Mouse (Mus musculus): ENCODE data around the gene Msi2.
A peak's percentile ranks its signal among the peaks of the same experiment; 100 is the strongest.

The Msi2 gene

DNA sequence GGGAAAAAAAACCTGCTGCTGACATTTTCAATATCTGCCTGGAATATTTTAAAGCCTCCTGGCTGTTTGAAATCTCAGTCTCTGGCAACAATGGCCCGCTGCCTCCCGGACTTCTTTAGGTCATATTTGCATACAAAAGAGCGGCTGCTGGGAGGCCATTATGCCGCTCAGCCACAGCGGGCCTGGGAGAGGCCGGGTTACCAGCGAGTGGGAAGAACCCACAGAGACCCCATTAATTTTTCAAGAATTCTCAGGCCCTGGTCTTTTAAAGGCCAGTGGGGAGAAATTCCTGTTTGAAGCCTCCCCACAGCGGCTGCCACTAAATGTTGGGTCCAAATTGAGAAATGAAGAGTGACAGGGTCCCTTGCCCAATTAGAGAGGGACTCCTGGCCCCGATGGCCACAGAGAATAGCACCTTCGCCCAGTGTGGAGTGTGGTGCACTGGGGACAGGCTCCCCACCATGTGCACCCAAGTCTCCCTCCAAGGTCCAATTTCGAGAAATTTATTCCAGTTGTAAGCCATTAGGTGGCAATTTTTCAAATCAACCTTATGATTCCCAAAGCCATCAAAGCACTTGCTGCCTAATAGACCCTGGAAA lies 183.9 kb downstream of the Msi2 start:
- no peak for DNase-seq

DNA sequence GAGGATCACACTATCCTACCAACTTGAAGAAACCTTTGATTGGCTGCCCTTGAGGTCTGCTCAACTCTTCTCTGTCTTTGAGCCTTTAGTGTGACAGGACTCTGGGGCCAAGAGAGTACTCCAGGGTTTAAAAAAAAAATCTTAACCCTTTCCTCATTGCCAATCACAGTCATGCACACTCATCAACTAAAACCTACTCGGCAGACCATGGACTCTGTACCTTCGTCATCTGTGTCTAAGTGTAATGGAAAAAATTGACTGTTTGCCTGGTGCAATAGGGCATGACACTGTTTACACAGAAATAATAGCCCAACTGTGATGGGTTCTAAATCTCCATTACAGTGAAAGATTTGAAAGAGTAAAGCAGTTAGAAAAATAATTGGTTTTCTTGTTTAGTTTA lies 186.3 kb downstream of the Msi2 start:
- DNase-seq = no peak

DNA sequence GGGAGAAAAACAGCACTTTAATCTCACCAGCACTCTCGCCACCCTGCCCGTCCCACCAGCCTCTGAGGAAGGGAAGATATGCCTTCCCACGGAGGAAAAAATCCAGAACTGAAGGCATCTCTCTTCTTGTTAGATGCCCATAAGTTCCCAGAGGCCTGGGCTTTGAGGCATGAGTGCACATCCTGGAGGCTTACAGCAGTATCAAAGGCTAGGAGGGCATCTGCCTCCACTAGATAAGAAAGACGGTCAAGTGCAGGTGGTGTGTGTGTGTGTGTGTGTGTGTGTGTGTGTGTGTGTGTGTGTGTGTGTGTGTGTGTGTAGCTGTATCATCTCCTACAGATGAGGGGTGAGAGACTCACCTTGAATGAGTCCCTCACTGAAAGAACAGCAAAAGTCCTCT lies 188.3 kb downstream of the Msi2 start:
- no peak for DNase-seq

DNA sequence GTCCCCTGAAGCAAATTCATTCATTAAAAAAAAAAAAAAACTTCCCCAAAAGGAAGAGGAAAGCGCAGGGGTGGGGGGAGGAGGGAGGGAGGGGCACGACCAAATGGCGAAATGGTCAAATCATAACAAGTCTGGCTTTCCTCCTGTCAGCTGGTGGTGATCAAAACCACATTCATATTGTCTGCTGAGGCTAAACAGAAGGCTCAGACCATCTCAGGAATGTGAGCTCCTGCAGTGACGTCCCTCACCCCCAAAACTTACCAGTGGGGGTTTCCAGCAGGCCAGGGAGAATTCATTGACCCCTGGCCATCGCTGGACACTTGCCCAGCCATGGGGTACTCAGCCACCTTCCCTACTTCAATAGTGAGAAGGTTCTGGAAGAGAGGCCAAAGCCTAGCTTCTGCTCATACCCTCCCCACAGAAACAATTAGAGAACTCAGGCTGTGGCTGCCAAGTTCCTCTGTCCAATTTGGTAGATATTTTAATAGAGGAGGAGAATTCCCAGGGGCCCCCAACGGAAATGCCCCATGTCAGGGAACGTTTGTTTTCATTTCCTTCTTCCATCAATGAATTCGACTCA lies 189.7 kb downstream of the Msi2 start:
- DNase-seq = peak; percentile 19

DNA sequence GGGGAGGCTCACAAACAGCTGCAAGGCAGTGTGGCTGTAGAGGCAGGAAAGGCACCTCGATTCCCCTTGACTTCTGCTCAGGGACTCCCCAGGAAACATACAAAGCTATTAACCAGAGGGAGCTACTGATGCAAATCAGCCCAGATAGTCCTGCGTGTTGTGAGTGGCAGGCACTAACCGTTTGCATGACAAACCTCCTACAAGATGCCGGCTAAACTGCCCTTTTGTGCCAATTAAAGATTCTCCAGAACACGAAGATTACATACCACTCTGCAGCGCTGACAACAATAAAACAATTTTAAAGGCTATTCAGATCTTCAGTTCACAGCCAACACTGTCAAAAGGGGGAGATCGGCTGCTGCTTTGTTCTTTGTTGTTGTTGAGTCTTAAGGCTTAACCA lies 191.6 kb downstream of the Msi2 start:
- no peak for DNase-seq

DNA sequence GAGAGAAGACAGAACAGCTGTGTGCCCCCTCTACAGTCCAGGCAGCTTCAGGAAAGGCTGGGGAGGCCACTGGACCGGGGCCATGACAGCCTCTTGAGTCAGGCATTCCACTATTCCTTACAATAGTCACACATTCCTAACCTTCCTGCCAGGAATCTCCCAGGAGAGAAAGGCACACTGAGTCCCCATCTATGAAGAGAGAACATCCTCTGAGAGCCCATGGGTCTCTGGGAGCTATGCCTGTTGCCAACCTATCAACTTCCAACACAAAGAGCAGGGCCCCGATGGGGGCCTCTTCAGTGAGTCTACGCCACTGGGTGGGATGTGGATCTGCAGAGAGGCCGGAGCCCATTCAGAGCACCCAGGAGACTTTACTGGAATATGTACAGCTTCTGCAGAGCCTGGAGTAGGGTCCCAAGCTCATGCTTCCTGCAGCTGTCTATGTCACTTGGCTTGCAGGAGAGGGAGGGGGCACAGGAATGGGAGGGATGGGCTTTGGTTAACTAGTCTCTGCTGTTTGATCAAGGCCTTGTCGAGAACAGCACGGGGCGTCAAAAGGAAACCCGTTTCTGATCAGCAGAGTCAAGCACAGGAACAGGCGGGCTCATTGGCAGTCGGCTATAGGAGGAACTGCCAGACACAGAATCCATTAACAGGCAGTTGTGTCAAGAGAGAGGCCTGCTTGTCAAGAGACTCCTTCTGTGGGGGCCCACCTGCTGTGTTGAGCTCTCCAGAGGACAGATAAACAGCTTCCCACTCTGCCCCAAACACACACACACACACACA lies 193.3 kb downstream of the Msi2 start:
- DNase-seq = no peak

DNA sequence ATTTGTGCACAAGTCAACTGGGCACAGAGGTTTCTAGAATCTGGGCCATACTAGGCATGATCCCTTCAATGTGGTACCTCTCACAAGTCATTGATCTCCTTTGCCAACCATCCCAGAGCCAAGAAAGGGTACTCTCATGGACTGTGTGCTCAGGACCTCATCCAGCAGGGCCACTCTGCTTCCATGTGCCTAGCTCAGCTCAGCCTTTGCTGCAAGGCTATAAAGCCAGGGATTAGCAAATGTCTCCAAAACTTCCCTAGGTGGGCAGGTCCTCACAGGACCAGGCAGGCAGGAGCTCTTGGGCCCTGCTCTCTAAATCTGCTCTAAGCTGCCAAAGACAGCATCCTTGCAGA lies 193.9 kb downstream of the Msi2 start:
- no peak for DNase-seq

DNA sequence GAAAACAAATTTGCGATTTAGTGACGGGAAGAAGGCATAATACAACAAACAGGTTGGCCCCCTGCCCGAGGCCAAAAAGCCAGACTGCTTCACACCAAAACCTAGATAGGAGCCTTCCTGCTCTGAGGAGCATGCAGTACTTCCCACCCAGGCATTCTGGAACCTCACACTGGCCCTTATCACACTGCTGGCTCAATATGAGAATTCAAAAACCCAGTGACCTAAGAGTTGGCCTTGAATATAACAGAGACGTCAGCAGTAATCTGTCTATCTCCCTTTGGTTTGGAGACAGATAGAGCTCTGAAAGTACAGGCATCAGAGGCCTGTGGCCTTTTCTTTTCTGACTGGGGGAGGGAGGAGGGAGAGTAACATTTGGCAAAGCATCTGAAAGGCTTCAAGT lies 194.4 kb downstream of the Msi2 start:
- DNase-seq = no peak

DNA sequence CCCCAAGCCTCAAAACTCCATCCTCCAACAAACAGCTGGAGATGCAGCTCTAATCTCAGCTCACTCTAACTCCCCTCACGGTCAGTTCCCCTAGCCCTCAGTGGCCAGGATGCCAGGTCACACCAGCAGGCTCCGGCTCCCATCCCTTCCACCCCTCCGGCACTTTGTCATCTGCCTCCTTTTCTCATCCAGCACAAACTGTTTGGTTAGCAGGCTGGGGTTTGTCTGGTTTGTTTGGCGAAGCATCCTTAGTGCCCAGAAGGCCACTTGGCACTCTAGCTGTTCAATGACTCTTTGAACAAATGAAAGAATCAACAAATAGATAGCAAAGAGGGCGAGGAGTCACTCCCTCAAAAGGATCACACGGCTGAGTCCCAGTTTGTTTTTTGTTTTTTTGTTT lies 194.8 kb downstream of the Msi2 start:
- DNase-seq = no peak

DNA sequence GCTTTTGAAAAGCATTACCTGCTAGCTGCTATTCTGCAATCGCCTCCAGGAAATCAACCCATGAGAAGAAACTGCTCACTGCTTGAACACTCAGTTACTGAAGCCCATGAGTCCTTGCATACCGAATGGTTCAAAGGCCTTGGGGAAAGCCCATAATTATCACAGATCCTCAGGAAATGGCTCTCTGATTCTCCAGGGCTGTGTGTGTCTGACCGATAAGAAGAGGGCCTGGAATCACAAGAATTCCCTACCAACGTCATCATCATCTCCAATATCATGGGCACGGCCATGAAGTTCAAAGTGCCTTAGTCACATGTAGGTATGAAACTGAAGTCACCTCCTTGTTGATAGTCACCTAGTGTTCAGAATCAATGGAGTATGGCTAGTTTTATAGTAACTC lies 196.2 kb downstream of the Msi2 start:
- no peak for DNase-seq

DNA sequence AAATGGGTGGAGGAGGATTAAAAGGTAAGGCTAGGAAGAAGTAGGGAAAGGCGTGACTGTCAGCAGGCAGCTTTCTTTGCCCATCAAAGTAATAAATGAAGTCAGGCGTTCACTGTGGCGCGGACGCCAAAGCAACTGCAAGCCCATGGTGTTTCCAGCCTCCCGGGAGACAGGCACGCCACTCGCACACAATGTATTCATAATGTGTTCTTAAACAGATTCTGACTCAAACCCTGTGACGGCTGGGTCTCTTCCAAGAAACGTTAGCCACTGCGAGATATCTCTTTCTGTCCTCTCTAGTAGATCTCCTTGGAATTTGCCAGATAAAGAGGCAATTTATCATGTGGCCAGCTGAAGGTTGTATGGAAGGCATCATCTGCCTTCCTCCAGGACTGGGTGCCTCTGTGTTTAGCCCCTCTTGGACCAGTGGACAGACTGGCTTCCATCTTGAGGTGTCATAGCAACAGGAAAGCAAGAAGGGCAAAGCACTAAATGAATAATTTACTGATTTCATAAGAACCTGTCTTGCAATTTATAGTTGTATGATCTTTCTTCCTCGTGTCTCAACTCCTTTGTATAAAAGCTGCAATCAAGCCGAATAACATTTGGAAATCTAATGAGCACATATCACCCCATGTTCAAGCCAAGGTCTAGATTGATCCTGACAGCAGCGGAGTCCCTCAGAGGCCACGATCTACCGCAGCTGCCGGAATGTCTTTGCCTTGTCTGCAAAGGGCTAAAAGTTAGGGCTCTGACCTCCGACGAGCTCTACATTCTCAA lies 197.2 kb downstream of the Msi2 start:
- no peak for DNase-seq

DNA sequence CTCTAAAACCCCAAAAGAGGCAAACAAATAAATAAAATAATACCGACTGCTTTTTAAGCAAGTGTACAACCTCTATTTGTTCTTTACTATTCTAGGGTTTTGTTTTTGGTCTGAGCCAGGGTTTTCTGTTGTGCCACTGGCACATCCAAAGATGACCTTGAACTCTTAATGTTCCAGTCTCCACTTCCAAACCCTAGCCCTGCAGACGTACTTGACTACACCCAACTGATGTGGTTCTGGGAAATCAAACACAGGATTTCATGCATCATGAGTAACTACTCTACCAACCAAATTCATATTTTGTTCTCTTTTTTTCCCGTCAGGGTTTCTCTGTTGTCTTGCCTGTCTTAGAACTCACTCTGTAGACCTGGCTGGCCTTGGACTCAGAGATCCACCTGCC lies 200.0 kb downstream of the Msi2 start:
- DNase-seq = no peak

DNA sequence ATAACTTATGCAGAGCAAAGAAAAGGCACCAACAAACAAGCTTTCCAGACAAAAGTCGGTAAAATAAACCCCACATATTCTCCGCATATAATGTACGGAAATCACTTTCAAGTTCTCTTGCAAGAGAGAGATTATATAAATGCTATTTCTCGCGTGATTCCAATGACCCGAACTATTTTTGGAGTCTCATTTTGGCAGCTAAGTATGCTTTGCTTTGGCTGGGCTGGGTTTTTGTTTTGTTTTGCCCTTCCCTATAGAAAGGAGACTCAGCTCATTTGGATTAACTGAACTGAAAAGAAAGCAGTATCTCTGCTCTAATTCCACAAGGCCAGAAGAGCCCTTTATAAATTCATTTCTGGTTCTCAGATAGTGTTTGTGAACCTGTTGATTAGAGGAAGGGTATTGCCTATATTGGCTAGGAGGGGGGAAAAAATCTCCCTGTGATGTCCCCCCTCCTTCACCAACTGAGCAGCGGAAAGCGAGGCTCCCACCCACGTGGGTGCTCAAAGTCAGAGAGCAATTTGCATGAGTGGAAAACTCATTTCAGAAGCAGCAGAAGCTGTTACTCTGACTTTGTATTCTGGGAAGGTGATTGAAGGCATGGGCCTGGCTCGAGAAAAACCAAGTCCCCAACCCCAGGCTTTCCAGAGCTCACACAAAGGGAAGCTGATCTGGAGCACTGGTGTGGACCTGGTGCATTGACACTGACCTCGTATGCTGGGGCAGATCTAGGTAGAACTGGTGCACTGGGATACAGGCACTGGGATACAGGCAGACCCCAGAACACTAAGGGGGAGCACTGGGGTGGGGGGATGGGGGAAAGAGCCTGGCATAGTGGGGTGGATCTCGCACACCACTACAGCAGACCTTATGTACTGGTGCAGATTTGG lies 201.5 kb downstream of the Msi2 start:
- DNase-seq = no peak

DNA sequence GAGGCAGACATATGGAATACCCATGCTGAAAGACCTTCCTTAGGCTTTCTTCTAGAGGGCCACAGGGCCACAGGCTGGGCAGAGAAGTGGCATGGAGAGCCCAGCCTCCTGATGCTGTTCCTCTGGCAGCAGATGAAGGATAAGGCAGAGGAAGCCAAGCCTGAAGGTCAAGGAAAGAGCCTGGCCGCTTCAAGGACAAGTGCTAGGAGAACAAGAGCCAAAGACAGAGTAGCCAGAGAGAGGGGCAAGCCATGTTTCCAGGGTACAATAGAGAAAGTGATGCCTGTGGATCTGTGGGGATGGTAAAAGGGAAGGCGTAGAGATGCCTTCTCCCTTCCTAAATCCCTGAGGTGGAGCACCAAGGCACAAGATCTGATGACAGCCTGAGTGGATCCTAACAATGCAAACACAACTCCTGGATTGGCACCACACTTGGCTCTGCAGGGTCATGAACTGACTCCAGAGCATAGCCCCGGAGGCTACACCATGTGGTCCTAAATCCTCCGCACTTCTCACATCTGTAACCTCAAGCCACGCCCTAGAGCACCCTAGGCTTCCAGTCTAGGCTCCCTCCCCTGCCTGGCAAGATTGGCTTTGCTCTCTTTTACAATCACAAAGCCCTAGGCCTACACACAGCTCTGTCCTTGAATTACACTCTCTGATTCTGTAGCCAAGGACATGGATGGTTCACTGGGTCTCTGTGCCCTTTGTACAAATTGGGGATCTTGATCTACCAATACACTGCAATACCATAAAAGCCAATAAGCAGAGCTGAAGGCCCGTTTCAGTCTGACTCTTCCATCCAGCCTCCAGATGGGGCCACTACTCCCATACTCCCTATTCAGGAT lies 202.4 kb downstream of the Msi2 start:
- DNase-seq = no peak

DNA sequence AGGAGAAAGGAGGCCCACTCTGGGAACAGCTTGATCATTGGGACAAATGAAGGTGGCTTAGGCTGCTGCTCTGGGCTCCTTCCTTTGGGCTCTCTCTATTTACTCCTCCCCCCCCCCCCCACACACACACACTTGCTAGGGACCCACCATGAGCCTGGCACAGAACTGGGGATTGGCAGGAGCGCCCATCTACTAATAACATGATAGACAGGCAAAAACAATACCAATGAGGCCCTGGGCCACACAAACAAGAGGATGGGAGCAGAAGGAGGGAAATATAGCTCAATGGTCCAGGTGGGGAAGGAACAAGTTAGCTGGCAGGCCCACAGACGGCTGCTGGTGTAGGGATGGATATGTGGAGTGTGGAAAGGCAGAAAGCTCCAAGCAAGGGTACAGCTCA lies 203.0 kb downstream of the Msi2 start:
- DNase-seq = no peak

DNA sequence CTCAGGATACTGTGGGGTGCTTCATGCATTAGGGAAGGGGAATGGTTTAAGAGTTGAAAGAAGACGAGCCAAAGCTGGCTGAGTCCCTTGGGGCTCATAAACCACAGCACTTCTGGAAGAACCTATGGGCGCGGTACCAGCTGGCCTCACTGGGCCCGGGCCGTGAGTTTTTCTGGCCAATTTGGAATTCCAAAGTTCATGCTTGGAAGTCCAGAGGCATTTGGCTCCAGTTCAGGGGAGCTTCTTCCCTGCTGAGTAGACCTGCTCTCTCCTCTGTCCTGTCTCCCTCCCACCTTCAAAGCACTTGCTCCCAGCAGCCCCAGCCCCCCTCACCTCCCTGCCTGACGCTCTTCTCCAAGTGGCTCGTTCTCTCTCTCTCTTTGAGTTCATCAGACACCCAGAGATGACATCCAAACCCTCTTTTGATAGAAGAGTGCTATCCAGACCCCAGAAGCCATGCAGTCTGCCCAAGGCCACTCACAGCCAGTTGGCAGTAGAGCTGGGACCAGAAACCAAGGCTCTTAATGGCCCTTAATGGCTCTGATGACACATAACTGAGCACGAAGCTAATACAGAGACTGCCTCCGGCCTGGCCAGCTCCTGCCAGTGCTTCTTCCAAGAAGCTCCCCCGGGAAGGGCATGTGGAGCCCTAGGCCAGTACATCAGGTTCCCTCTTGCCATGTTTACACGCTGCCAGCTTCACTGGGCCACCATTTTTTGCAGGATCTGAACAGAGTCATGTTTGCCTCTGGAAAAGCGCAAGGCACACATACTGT lies 204.0 kb downstream of the Msi2 start:
- DNase-seq = no peak

DNA sequence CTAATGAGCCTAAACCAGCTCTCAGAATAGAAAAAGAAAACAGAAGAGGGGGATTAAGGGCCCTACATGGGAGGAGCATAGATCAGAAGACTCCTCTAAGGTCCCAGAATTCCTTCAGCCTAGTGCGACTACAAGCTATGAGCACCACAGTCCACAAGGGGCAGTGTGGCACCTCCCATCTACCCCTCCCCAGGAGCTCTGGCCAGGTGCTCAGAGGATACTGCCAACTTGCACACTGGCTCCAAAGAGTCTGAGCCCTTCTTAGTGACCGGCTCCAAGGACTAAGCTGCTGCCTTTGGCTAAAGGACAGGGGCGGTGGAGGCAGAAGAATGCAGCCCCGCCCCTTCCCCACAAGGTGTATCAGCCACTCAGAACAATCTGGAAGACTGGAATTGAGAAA lies 205.7 kb downstream of the Msi2 start:
- DNase-seq = peak; percentile 38

DNA sequence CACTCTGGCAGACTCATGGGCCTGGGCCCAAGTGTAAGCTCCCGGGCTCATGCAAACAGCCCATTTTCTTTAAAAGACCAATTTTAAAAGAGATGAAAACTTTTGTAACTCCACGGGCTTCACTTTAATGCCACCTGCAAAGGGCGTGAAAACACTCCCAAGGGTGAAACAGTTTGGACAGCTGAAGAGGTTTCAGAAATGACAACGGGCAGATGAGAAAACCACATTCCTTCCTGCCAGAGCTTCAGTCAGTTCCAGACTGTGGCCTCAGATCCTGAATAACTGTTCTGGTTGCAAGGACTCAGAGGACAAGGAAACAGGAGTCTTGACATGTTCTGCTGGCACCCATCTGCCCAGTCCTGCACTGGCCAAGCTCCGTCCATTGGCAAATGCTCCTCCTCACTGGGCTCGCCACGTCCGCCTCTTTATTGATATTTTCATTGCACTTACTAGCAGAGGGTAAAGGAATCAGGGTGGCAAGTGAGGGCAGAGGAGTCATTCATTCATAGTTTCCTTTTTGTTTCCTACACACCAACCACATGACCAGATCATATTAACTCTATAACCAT lies 207.9 kb downstream of the Msi2 start:
- no peak for DNase-seq

DNA sequence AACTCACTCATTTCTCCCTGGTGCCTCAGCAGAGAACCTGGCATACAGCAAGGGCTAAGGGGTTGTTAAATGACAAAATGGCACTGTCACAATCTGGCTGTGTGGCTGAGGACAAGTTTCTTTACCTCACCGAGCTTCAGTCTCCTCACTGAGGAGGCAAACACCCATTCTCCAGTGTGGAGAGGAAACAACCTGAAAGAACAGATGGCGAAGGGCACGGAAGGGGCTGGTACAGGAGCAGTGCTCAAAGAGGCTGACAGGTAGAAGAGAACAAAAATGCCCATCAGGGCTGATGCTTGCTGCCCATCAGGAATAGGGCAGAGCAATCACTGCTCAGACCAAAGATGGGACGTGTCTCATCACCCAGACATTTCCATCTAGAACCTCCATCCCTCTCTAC lies 208.8 kb downstream of the Msi2 start:
- DNase-seq = no peak

DNA sequence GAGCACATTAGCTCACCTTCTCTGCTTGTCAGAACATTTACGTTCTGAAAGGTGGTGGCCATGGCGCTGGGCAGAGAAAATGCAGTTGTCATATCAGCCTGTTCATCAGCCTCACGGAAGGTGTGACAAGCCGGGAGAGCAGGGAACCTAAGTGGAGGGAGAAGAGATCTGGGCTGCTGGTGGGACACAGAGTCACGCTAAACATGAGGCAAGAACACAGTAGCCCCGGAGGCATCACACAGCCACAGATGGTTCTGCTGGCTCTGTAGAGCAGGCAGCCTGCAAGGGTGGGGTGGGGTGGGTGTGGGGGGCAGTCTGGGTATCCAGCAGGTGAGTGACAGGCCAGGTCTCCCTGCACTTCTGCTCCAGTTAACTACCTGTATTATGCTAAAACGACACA lies 210.2 kb downstream of the Msi2 start:
- DNase-seq = no peak
